Mouse (Mus musculus): ENCODE measurements around the gene Serpinb9c.
"Not testable (repeated sequence)": the region's sequence is repeated elsewhere in the genome, so short reads cannot be mapped to it uniquely, and the experiment has no call there.

Gene Serpinb9c

GRCm38 (mm10) chr13:33159642-33160041 lies at the start of gene Serpinb9c:
Gene Serpinb9c (minus strand): TSS chr13:33159742.
- DNase-seq (ENCODE audit: low read depth, low spot score) = no peak

- peak; percentile 37 for DNase-seq (ENCODE audit: low read depth, low spot score)
These were observed 40.2 kb upstream of the Serpinb9c start for GRCm38 (mm10) chr13:33199740-33200139.

GRCm38 (mm10) chr13:33192659-33193058 lies 33.1 kb upstream of the Serpinb9c start, which contains the start of gene Serpinb9d:
Gene Serpinb9d (plus strand): TSS chr13:33192959.
- DNase-seq (ENCODE audit: low read depth, low spot score) = no peak

- not testable (repeated sequence) for DNase-seq (ENCODE audit: low read depth, low spot score)
These were observed 30.9 kb upstream of the Serpinb9c start for GRCm38 (mm10) chr13:33190486-33190885.

- DNase-seq (ENCODE audit: low read depth, low spot score) = no peak
These were observed 18.1 kb downstream of the Serpinb9c start for GRCm38 (mm10) chr13:33141435-33141834.

GRCm38 (mm10) chr13:33137717-33138116 lies 21.8 kb downstream of the Serpinb9c start:
- DNase-seq (ENCODE audit: low read depth, low spot score) = no peak

GRCm38 (mm10) chr13:33113054-33113453 lies 46.5 kb downstream of the Serpinb9c start:
- no peak for DNase-seq (ENCODE audit: low read depth, low spot score)

GRCm38 (mm10) chr13:33105626-33106025 lies 53.9 kb downstream of the Serpinb9c start:
- DNase-seq (ENCODE audit: low read depth, low spot score) = no peak
